Mouse (Mus musculus): ENCODE results near the gene Lgals3bp. TPM values are rescaled to one million over a fixed set of nuclear protein-coding genes. Genes with fewer than 3 reads are reported as not detected.
A peak's percentile ranks its signal among the peaks of the same experiment; 100 is the strongest.

The Lgals3bp gene
- polyA plus RNA-seq, 1 experiment from 2014 or later = 2.8 TPM

DNA sequence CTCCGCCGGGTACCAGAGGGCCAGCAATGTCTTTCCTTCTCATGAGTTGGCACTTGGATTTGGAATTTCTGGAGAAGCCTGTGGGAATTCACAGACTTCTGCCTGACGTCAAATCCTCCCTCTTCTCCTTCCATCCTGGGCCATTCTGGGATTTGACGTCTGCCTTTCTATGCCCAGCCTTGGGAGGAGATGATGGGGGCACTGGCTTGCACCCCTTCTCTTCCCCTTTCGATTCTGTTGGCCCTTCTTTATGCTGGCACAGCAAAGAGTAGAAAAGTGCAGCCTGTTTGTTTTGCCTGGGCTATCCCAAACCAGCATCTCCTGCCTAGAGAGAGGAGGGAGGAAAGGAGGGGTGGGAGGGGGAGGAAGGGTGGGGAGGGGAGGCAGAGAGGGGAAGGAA, 24.9 kb upstream of the Lgals3bp start:
- Histone ChIP-seq H3K9me3 (ENCODE audit: control insufficient read depth, low read length) (no peaks in the 10 kb centered on the region), H3K36me3 (ENCODE audit: control insufficient read depth, insufficient read depth) (no peaks in the 10 kb centered on the region), H3K9ac (replicated peaks; ENCODE audit: low read depth, low read length) (no peak overlapping the region), H3K27me3 (replicated peaks; ENCODE audit: control insufficient read depth, insufficient read depth, low read length) (no peaks in the 10 kb centered on the region), H3K4me3 (replicated peaks; ENCODE audit: low read length) (no peak overlapping the region), H3K4me1 (replicated peaks; ENCODE audit: control insufficient read depth, insufficient read depth, low read length) (peaks cover 42% of the 10 kb centered on the region), H3K27ac (ENCODE audit: low read length) (no peak overlapping the region), H3K4me2 (ENCODE audit: low read length) (no peak overlapping the region)
- 71% methylated on average over 5 of the region's 5 CpGs for WGBS
- no peak for ATAC-seq

DNA sequence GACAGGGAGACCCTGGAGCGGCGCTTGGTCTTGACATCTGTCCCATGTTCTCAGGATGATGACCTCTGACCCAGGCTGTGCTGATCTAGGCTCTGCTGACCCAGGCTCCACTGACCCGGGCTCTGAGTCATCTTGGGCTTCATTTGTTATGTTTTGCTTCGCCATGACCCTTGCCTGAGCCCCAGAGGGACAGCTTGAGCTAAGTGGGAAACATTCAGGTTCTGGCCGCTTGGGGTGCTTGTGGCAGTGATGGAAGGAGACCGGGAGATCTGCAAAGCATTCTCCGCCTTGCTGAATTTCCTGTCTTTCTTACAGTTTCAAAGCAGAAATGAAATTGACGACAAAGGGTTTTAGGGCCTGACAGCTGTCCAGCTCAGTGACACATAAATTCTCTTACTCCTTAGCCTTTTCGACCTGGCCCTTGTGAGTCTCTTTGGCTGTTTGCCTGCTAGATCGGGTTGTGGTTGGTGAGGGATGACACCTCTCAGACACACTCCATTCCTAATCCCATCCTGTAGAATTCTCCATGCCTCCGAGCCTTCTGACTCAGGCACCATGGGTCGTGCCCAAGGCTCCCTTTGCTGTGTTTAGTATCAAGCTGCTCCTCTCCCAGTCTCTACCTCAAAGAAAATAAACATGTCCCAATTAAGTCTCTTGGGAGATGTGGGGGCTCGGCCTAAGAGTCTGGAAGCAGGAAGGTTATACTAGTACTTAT, 22.9 kb upstream of the Lgals3bp start:
- no peak for ATAC-seq
- peaks cover 39% of the 10 kb centered on the region for H3K4me1 ChIP-seq (replicated peaks; ENCODE audit: control insufficient read depth, insufficient read depth, low read length)
- no peak overlapping the region for H3K4me3 ChIP-seq (replicated peaks; ENCODE audit: low read length)
- no peak overlapping the region for H3K9ac ChIP-seq (replicated peaks; ENCODE audit: low read depth, low read length)
- H3K9me3 ChIP-seq (ENCODE audit: control insufficient read depth, low read length) = no peaks in the 10 kb centered on the region
- H3K4me2 ChIP-seq (ENCODE audit: low read length) = no peak overlapping the region
- WGBS = 77% methylated on average over 13 of the region's 13 CpGs
- H3K27ac ChIP-seq (ENCODE audit: low read length) = peak overlapping the region; percentile 75
- no peaks in the 10 kb centered on the region for H3K27me3 ChIP-seq (replicated peaks; ENCODE audit: control insufficient read depth, insufficient read depth, low read length)
- no peaks in the 10 kb centered on the region for H3K36me3 ChIP-seq (ENCODE audit: control insufficient read depth, insufficient read depth)

DNA sequence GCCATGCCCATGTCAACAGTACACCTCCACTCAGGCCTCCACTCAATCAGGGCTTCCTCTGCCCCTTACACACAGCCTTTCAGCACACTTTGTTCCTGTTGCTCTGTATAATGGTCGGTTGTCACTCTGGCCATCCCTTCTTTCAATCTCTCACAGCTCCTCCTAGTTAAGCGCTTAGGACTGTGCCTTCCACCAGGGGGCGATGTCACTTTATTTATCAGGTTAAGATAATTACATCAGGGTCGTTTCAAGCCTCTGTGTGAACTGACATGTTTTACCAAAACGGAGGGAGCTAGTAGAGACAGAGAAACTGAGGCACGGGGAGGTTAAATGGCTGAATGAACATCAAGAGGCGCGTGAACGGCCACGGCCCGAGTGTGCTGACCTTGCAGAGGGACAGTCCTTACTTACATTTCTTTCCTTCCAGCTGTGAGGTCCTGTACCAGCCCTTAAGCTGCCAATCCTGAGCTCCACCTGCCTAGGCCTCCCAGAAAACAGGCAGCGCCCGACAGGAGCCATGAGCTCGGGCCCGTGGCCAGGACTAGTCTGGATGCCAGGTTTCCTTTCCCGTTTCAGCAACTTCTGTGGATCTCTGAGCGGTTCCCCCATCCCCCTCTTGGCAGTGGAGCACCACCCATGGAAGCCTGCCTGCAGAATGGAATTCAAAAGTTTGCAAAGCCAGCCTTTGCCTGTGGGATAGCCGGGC, 21.5 kb upstream of the Lgals3bp start:
- peaks cover 35% of the 10 kb centered on the region for H3K4me1 ChIP-seq (replicated peaks; ENCODE audit: control insufficient read depth, insufficient read depth, low read length)
- peak overlapping the region; percentile 33; the same call in 1 of the 2 replicates for H3K9ac ChIP-seq (replicated peaks; ENCODE audit: low read depth, low read length)
- peak; percentile 45 for ATAC-seq
- H3K36me3 ChIP-seq (ENCODE audit: control insufficient read depth, insufficient read depth) = no peaks in the 10 kb centered on the region
- peak overlapping the region; percentile 75 for H3K27ac ChIP-seq (ENCODE audit: low read length)
- H3K27me3 ChIP-seq (replicated peaks; ENCODE audit: control insufficient read depth, insufficient read depth, low read length) = no peaks in the 10 kb centered on the region
- H3K4me3 ChIP-seq (replicated peaks; ENCODE audit: low read length) = 0 out of 2 replicates have a peak overlapping the region, but pooled peaks have one; percentile 5
- no peaks in the 10 kb centered on the region for H3K9me3 ChIP-seq (ENCODE audit: control insufficient read depth, low read length)
- WGBS = under 1% methylated on average over 18 of the region's 18 CpGs
- peak overlapping the region; percentile 32 for H3K4me2 ChIP-seq (ENCODE audit: low read length)

DNA sequence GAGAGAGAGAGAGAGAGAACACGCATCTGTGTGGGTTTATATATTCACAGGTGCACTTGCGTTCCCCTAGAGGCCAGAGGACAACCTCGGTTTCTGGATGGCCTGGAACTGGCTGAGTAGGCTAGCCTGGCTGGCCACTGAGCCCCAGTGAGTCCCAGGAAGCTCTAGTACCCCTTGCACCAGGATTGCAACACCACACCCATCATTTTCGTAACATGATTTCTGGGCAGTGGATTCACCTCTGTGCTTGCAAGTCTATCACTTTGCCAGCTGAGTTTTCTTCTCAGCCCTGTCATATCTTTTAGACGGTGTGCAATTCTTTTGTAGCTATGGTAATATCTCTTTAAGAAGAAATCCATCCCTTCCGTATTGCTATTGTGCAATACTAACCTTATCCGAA, 18.4 kb upstream of the Lgals3bp start:
- Histone ChIP-seq H3K4me2 (ENCODE audit: low read length) (no peak overlapping the region), H3K4me1 (replicated peaks; ENCODE audit: control insufficient read depth, insufficient read depth, low read length) (peaks cover 43% of the 10 kb centered on the region), H3K27me3 (replicated peaks; ENCODE audit: control insufficient read depth, insufficient read depth, low read length) (no peaks in the 10 kb centered on the region), H3K4me3 (replicated peaks; ENCODE audit: low read length) (no peak overlapping the region), H3K36me3 (ENCODE audit: control insufficient read depth, insufficient read depth) (no peaks in the 10 kb centered on the region), H3K9me3 (ENCODE audit: control insufficient read depth, low read length) (no peaks in the 10 kb centered on the region), H3K9ac (replicated peaks; ENCODE audit: low read depth, low read length) (no peak overlapping the region), H3K27ac (ENCODE audit: low read length) (no peak overlapping the region)
- WGBS = 78% methylated on average over 7 of the region's 7 CpGs
- ATAC-seq = no peak

DNA sequence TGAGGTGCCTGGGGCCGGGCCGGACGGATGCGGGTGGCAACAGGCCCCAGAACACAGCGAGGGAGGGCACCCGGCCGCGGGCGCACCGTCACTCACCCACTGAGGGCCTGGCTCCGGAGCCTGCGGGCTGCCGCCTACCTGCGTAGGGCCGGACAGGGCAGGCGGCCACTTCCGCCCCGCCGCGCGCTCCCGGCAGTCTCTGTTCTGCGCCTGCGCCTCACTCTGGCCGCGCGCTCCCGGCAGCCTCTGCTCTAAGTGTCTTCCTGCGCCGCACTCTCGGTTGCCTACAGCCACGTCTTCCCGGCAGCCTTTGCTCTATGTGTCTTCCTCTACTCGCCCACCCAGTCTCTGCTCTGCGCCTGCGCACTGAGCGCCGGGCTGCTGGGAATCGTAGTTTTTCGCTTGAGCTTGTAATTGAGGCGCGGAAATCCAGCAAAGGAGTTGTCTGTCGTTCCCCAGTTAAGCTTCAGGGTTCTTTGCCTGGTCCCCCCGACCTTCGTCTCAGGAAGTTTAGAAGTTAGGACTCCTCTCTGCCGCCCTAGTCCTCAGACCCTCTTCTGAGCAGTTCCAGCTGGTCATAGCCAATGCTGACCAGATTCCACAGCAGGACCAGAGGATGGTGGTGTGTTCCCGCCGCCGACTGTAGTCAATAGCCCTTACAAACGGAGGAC, 17.1 kb upstream of the Lgals3bp start, which contains the start of gene Cant1:
Cant1 (minus strand) TSS at position 253 of the 671 bp plus-strand sequence.
- peak within 1 kb of the TSS; percentile 93 for H3K4me2 ChIP-seq (ENCODE audit: low read length)
- peak; percentile 96 for ATAC-seq
- no peaks in the 10 kb centered on the region for H3K27me3 ChIP-seq (replicated peaks; ENCODE audit: control insufficient read depth, insufficient read depth, low read length)
- H3K9me3 ChIP-seq (ENCODE audit: control insufficient read depth, low read length) = no peaks in the 10 kb centered on the region
- H3K27ac ChIP-seq (ENCODE audit: low read length) = peak within 1 kb of the TSS; percentile 58
- no peaks in the 10 kb centered on the region for H3K36me3 ChIP-seq (ENCODE audit: control insufficient read depth, insufficient read depth)
- peaks cover 35% of the 10 kb centered on the region for H3K4me1 ChIP-seq (replicated peaks; ENCODE audit: control insufficient read depth, insufficient read depth, low read length)
- under 1% methylated on average over 48 of the region's 50 CpGs for WGBS
- H3K9ac ChIP-seq (replicated peaks; ENCODE audit: low read depth, low read length) = peak within 1 kb of the TSS; percentile 98
- peak within 1 kb of the TSS; percentile 95 for H3K4me3 ChIP-seq (replicated peaks; ENCODE audit: low read length)

DNA sequence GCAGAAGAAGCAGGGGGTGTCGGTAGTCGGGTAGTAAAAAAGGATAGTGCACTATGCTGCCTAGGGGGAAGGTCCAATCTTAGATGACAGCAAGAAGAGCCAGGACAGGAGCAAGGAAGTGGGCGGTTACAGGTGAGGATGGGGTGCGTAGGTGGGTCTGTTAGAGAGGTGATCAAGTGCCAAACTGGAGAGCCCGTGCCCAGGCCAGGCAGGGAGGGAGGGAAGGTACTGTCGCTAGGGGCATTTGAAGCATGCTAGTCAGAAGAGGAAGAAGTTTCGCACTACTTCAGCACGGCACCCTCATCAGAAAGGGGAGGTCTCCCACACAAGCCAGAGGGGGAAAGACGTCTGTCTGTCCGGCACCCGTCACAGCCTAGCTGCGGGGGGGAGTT, 16.5 kb upstream of the Lgals3bp start:
- WGBS = 7% methylated on average over 12 of the region's 12 CpGs
- peak overlapping the region; percentile 58 for H3K27ac ChIP-seq (ENCODE audit: low read length)
- H3K27me3 ChIP-seq (replicated peaks; ENCODE audit: control insufficient read depth, insufficient read depth, low read length) = no peaks in the 10 kb centered on the region
- H3K4me1 ChIP-seq (replicated peaks; ENCODE audit: control insufficient read depth, insufficient read depth, low read length) = peaks cover 31% of the 10 kb centered on the region
- ATAC-seq = peak; percentile 8; the same call in 1 of the 2 replicates
- H3K4me2 ChIP-seq (ENCODE audit: low read length) = peak overlapping the region; percentile 93
- no peaks in the 10 kb centered on the region for H3K9me3 ChIP-seq (ENCODE audit: control insufficient read depth, low read length)
- H3K4me3 ChIP-seq (replicated peaks; ENCODE audit: low read length) = peak overlapping the region; percentile 95
- no peaks in the 10 kb centered on the region for H3K36me3 ChIP-seq (ENCODE audit: control insufficient read depth, insufficient read depth)
- peak overlapping the region; percentile 98 for H3K9ac ChIP-seq (replicated peaks; ENCODE audit: low read depth, low read length)

DNA sequence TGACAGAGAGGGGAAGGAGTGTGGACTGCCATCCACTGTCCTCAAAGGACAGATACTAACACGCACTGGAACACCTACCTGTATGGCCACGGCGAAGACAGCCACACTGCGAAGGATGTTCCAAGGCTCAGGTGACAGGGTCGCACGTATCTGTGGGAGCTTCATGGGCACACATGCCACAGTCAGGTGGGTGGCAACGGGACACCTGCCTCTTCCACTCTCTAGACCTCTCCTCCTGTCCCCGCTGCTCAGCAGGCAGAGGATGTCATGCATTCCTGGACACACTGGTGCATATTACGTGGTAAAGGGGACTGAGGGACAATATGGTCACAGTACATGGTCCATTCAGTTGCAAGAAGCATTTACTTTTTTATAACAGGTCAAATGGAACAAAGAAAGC, 15.6 kb upstream of the Lgals3bp start:
- H3K9me3 ChIP-seq (ENCODE audit: control insufficient read depth, low read length) = no peaks in the 10 kb centered on the region
- H3K4me3 ChIP-seq (replicated peaks; ENCODE audit: low read length) = no peak overlapping the region; the same call in 1 of the 2 replicates
- no peak for ATAC-seq
- 94% methylated on average over 9 of the region's 9 CpGs for WGBS
- H3K27ac ChIP-seq (ENCODE audit: low read length) = no peak overlapping the region
- no peaks in the 10 kb centered on the region for H3K36me3 ChIP-seq (ENCODE audit: control insufficient read depth, insufficient read depth)
- no peak overlapping the region for H3K9ac ChIP-seq (replicated peaks; ENCODE audit: low read depth, low read length)
- H3K27me3 ChIP-seq (replicated peaks; ENCODE audit: control insufficient read depth, insufficient read depth, low read length) = no peaks in the 10 kb centered on the region
- peaks cover 33% of the 10 kb centered on the region for H3K4me1 ChIP-seq (replicated peaks; ENCODE audit: control insufficient read depth, insufficient read depth, low read length)
- no peak overlapping the region for H3K4me2 ChIP-seq (ENCODE audit: low read length)

DNA sequence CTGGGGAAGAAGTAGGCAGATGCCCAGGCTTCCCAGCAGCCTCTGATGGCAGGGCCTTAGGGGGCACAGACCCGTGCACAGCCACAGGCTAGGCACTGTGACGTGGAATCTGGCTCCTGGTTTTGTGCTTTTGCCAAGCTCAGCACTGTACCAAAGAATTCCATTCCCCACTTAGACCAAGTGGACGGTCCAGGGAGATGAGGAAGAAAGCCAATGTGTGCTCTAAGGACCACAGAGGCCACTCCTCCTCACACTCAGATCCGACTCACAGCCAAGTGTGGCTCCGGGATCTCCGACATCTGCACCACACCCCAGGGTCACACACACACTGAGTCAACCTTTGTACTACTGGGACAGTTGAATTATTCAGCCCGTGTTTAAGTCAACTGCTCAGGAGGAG, 14.2 kb upstream of the Lgals3bp start:
- no peaks in the 10 kb centered on the region for H3K27me3 ChIP-seq (replicated peaks; ENCODE audit: control insufficient read depth, insufficient read depth, low read length)
- no peak for ATAC-seq
- H3K9me3 ChIP-seq (ENCODE audit: control insufficient read depth, low read length) = no peaks in the 10 kb centered on the region
- no peak overlapping the region for H3K4me2 ChIP-seq (ENCODE audit: low read length)
- H3K4me3 ChIP-seq (replicated peaks; ENCODE audit: low read length) = no peak overlapping the region
- H3K9ac ChIP-seq (replicated peaks; ENCODE audit: low read depth, low read length) = no peak overlapping the region
- peaks cover 38% of the 10 kb centered on the region for H3K4me1 ChIP-seq (replicated peaks; ENCODE audit: control insufficient read depth, insufficient read depth, low read length)
- 84% methylated on average over 7 of the region's 7 CpGs for WGBS
- no peak overlapping the region for H3K27ac ChIP-seq (ENCODE audit: low read length)
- no peaks in the 10 kb centered on the region; the same call in 1 of the 2 replicates for H3K36me3 ChIP-seq (ENCODE audit: control insufficient read depth, insufficient read depth)

DNA sequence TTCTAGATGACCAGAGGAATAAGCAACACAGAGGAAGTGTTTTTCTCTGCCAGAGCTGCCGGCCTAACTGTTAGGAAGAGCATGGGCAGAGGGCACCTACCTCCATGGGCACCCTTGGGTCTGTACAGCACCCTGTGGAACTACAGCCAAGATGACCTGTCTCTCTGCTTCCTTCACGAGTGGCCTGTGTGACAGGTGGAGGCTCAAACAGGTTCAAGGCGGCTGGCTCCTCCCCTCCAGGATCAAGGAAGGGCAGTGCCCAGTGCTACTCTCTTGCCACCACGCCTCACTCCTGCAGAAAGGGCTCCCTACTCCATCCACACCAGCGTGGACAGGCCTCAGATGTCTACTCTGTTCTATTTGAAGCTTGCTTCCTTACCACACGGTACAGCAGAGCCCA, 13.7 kb upstream of the Lgals3bp start:
- Histone ChIP-seq H3K4me2 (ENCODE audit: low read length) (no peak overlapping the region), H3K36me3 (ENCODE audit: control insufficient read depth, insufficient read depth) (peaks cover 3% of the 10 kb centered on the region; the same call in 1 of the 2 replicates), H3K27ac (ENCODE audit: low read length) (no peak overlapping the region), H3K4me1 (replicated peaks; ENCODE audit: control insufficient read depth, insufficient read depth, low read length) (peaks cover 38% of the 10 kb centered on the region), H3K9me3 (ENCODE audit: control insufficient read depth, low read length) (no peaks in the 10 kb centered on the region), H3K27me3 (replicated peaks; ENCODE audit: control insufficient read depth, insufficient read depth, low read length) (no peaks in the 10 kb centered on the region), H3K4me3 (replicated peaks; ENCODE audit: low read length) (no peak overlapping the region), H3K9ac (replicated peaks; ENCODE audit: low read depth, low read length) (no peak overlapping the region)
- 89% methylated on average over 6 of the region's 6 CpGs for WGBS
- ATAC-seq = no peak

Measured in forebrain, embryonic 16.5 days (tissue).